Mouse (Mus musculus): Measurements from ENCODE around the gene Olfr658. TPM values are rescaled to one million over a fixed set of nuclear protein-coding genes. Genes with fewer than 3 reads are reported as not detected.

Gene Olfr658
- polyA plus RNA-seq, 1 experiment from 2014 or later: not detected

Other genes with a start within 250 kb of the Olfr658 start
- gene Trim30c, start 246.5 kb downstream of the Olfr658 start, polyA plus RNA-seq (2014; fragmentation: Nextera tagmentation; extraction: Ambion mirVana): 0.16 TPM in 1 of 2 replicates, not detected in the other
- gene Trim30a, start 182.1 kb downstream of the Olfr658 start, polyA plus RNA-seq (2014; fragmentation: Nextera tagmentation; extraction: Ambion mirVana): 0.33 and 0.45 TPM in 2 replicates
- 0.08 TPM in 1 of 2 replicates, not detected in the other for gene Trim30d, start 139.5 kb downstream of the Olfr658 start, polyA plus RNA-seq (2014; fragmentation: Nextera tagmentation; extraction: Ambion mirVana)
- gene Olfr651, start 97.2 kb downstream of the Olfr658 start, polyA plus RNA-seq (2014; fragmentation: Nextera tagmentation; extraction: Ambion mirVana): not detected in 2 replicates
- not detected in 2 replicates for gene Olfr652, start 86.4 kb downstream of the Olfr658 start, polyA plus RNA-seq (2014; fragmentation: Nextera tagmentation; extraction: Ambion mirVana)
- not detected in 2 replicates for gene Olfr653, start 70.0 kb downstream of the Olfr658 start, polyA plus RNA-seq (2014; fragmentation: Nextera tagmentation; extraction: Ambion mirVana)
- not detected in 2 replicates for gene Olfr654, start 60.3 kb downstream of the Olfr658 start, polyA plus RNA-seq (2014; fragmentation: Nextera tagmentation; extraction: Ambion mirVana)
- gene Olfr655, start 45.5 kb downstream of the Olfr658 start, polyA plus RNA-seq (2014; fragmentation: Nextera tagmentation; extraction: Ambion mirVana): not detected in 2 replicates
- not detected in 2 replicates for gene Olfr656, start 33.4 kb downstream of the Olfr658 start, polyA plus RNA-seq (2014; fragmentation: Nextera tagmentation; extraction: Ambion mirVana)
- not detected in 2 replicates for gene Olfr657, start 22.5 kb downstream of the Olfr658 start, polyA plus RNA-seq (2014; fragmentation: Nextera tagmentation; extraction: Ambion mirVana)
- not detected in 2 replicates for gene Olfr659, start 19.4 kb upstream of the Olfr658 start, polyA plus RNA-seq (2014; fragmentation: Nextera tagmentation; extraction: Ambion mirVana)
- gene Olfr661, start 39.2 kb upstream of the Olfr658 start, polyA plus RNA-seq (2014; fragmentation: Nextera tagmentation; extraction: Ambion mirVana): not detected in 2 replicates
- gene Usp17le, start 130.2 kb upstream of the Olfr658 start, polyA plus RNA-seq (2014; fragmentation: Nextera tagmentation; extraction: Ambion mirVana): not detected in 2 replicates
- not detected in 2 replicates for gene Usp17lb, start 195.3 kb upstream of the Olfr658 start, polyA plus RNA-seq (2014; fragmentation: Nextera tagmentation; extraction: Ambion mirVana)
- not detected in 2 replicates for gene Usp17la, start 209.7 kb upstream of the Olfr658 start, polyA plus RNA-seq (2014; fragmentation: Nextera tagmentation; extraction: Ambion mirVana)
- not detected in 2 replicates for gene Olfr665, start 230.7 kb upstream of the Olfr658 start, polyA plus RNA-seq (2014; fragmentation: Nextera tagmentation; extraction: Ambion mirVana)
- gene Olfr666, start 248.6 kb upstream of the Olfr658 start, polyA plus RNA-seq (2014; fragmentation: Nextera tagmentation; extraction: Ambion mirVana): not detected in 2 replicates

Data from forebrain, embryonic 11.5 days (tissue).